Mouse (Mus musculus) Patski (cell line): Measurements from ENCODE around the gene Arhgap42. TPM values are rescaled to one million over a fixed set of nuclear protein-coding genes. Genes with fewer than 3 reads are reported as not detected.

Source experiments
- ATAC-seq: fragments of 100-300 bp; one replicate; pipeline ENCODE4 v1.8.0; 2021
- CTCF ChIA-PET: fragments of 350-600 bp; sonication (Branson Sonifier 250); formaldehyde crosslinking; loops from one replicate; lab custom pipeline; 2022; ENCODE audit warnings: inconsistent platforms; lab: Charles Lee
- POLR2A ChIA-PET: fragments of 350-600 bp; sonication (Branson Sonifier 250); formaldehyde crosslinking; loops from one replicate; lab custom pipeline; 2022; ENCODE audit warnings: antibody characterized with exemption, inconsistent platforms; lab: Charles Lee
- DNase-seq: peaks from one replicate; pipeline ENCODE4 v3.0.0-alpha.2; 2011; ENCODE audit warnings: low read depth, low spot score
- H3K27me3 ChIP-seq: fragments of 371-371 bp; one replicate; pipeline ENCODE4 v1.5.1; 2021
- CTCF ChIP-seq: fragments of 100-300 bp; IDR thresholded peaks from one replicate; pipeline ENCODE4 v1.5.1; 2021
- in situ Hi-C: fragments of 300-500 bp; cut with MboI; formaldehyde crosslinking; loops from 3 replicates; pipeline ENCODE4 v1.11.1; 2018; ENCODE audit warnings: low pct_unique_long_range_greater_than_20kb, mixed read lengths
- polyA plus RNA-seq: library from polyadenylated mRNA; unstranded; gene quantifications from one replicate; pipeline ENCODE4 v1.2.3, GENCODE M21; 2021

Arhgap42 gene
- 39.3 TPM for polyA plus RNA-seq

GRCm38 (mm10) chr9:9238438-9239391 lies at the start of gene Arhgap42:
TSS of gene Arhgap42 (minus strand) at chr9:9239101.
- ChIA-PET POLR2A (interaction anchor here (1.8 kb wide), 1 partner anchor 11 kb away, joined by 6 read pairs; no protein-coding TSS in a partner anchor), CTCF (interaction anchor here (1.0 to 2.2 kb wide), 9 partner anchors 10 to 212 kb away, joined by 3 to 12 read pairs (median 5); no protein-coding TSS in a partner anchor)
- H3K27me3 ChIP-seq = no peaks in the 10 kb centered on the region
- peak; percentile 65 for ATAC-seq
- in situ Hi-C loops = loop anchor here (5.0 kb wide), 1 partner anchor 134 kb away; no protein-coding TSS in a partner anchor
- no peak for DNase-seq
- TF ChIP-seq CTCF = peak; percentile 85

- ATAC-seq = peak; percentile 69
- H3K27me3 ChIP-seq = no peaks in the 10 kb centered on the region
- peak; percentile 27 for DNase-seq
- CTCF ChIA-PET = interaction anchor here (0.8 kb wide), 1 partner anchor 15 kb away, joined by 3 read pairs; no protein-coding TSS in a partner anchor
- POLR2A ChIA-PET = no interaction called here
- in situ Hi-C loops = no loop called here
- no peak for TF ChIP-seq CTCF
These were observed 49.2 kb upstream of the Arhgap42 start for GRCm38 (mm10) chr9:9288140-9288539.

GRCm38 (mm10) chr9:9269305-9269704 lies 30.4 kb upstream of the Arhgap42 start:
- POLR2A ChIA-PET = no interaction called here

GRCm38 (mm10) chr9:9267606-9268601 lies 29.0 kb upstream of the Arhgap42 start:
- in situ Hi-C loops = no loop called here
- POLR2A ChIA-PET = no interaction called here

More at GRCm38 (mm10) chr9:9269305-9269704, 30.4 kb upstream of the Arhgap42 start:
- CTCF ChIA-PET = no interaction called here
- DNase-seq = no peak
- no peaks in the 10 kb centered on the region for H3K27me3 ChIP-seq
- in situ Hi-C loops = no loop called here
- TF ChIP-seq CTCF = no peak
- ATAC-seq = no peak

GRCm38 (mm10) chr9:9263543-9263942 lies 24.6 kb upstream of the Arhgap42 start:
- POLR2A ChIA-PET = no interaction called here
- DNase-seq (no peak), ATAC-seq (no peak)
- CTCF ChIA-PET = interaction anchor here (0.7 to 2.6 kb wide), 2 partner anchors 9 to 27 kb away, joined by 3 to 6 read pairs; no protein-coding TSS in a partner anchor
- H3K27me3 ChIP-seq = no peaks in the 10 kb centered on the region
- no peak for TF ChIP-seq CTCF
- in situ Hi-C loops = no loop called here

More at GRCm38 (mm10) chr9:9267606-9268601, 29.0 kb upstream of the Arhgap42 start:
- CTCF ChIA-PET = interaction anchor here (1.5 kb wide), 1 partner anchor 23 kb away, joined by 4 read pairs; no protein-coding TSS in a partner anchor
- ATAC-seq (no peak), DNase-seq (no peak)
- H3K27me3 ChIP-seq = no peaks in the 10 kb centered on the region
- no peak for TF ChIP-seq CTCF

- H3K27me3 ChIP-seq = no peaks in the 10 kb centered on the region
- no peak for TF ChIP-seq CTCF
- POLR2A ChIA-PET = no interaction called here
- in situ Hi-C loops = no loop called here
- DNase-seq (no peak), ATAC-seq (no peak)
- CTCF ChIA-PET = interaction anchor here (2.6 kb wide), 1 partner anchor 10 kb away, joined by 6 read pairs; no protein-coding TSS in a partner anchor
These were observed 23.6 kb upstream of the Arhgap42 start for GRCm38 (mm10) chr9:9262479-9262878.

- no peak for ATAC-seq
- no peak for TF ChIP-seq CTCF
- ChIA-PET CTCF (no interaction called here), POLR2A (no interaction called here)
- no peak for DNase-seq
- in situ Hi-C loops = no loop called here
- H3K27me3 ChIP-seq = no peaks in the 10 kb centered on the region
These were observed 15.9 kb upstream of the Arhgap42 start for GRCm38 (mm10) chr9:9254764-9255163.

- ChIA-PET CTCF (interaction anchor here (1.3 to 1.4 kb wide), 2 partner anchors 11 to 38 kb away, joined by 3 read pairs; no protein-coding TSS in a partner anchor), POLR2A (interaction anchor here (0.6 kb wide), 1 partner anchor 10 kb away, joined by 3 read pairs; no protein-coding TSS in a partner anchor)
- no peaks in the 10 kb centered on the region for H3K27me3 ChIP-seq
- no peak for DNase-seq
- ATAC-seq = no peak
- TF ChIP-seq CTCF = no peak
- in situ Hi-C loops = no loop called here
These were observed 9.6 kb upstream of the Arhgap42 start for GRCm38 (mm10) chr9:9248529-9248928.

- DNase-seq (no peak), ATAC-seq (no peak)
- ChIA-PET CTCF (no interaction called here), POLR2A (no interaction called here)
- in situ Hi-C loops = no loop called here
- H3K27me3 ChIP-seq = no peaks in the 10 kb centered on the region
- TF ChIP-seq CTCF = no peak
These were observed 7.1 kb upstream of the Arhgap42 start for GRCm38 (mm10) chr9:9245994-9246393.

- CTCF ChIA-PET = no interaction called here
- ATAC-seq (no peak), DNase-seq (no peak)
- no peaks in the 10 kb centered on the region for H3K27me3 ChIP-seq
- TF ChIP-seq CTCF = no peak
- POLR2A ChIA-PET = no interaction called here
- in situ Hi-C loops = no loop called here
These were observed 4.9 kb upstream of the Arhgap42 start for GRCm38 (mm10) chr9:9243834-9244233.
